Mouse (Mus musculus): Measurements from ENCODE around the gene Adgrf5. TPM values are rescaled to one million over a fixed set of nuclear protein-coding genes. Genes with fewer than 3 reads are reported as not detected.

Adgrf5 gene
- polyA plus RNA-seq, 1 experiment from 2014 or later: 18.8 TPM

GRCm38 (mm10) chr17:43374020-43374419 lies 13.8 kb downstream of the Adgrf5 start:
- Histone ChIP-seq H3K9me3 (ENCODE audit: low read depth, low read length) (no peaks in the 10 kb centered on the region), H3K9ac (no peak overlapping the region), H3K4me3 (ENCODE audit: low read depth, low read length) (no peak overlapping the region), H3K4me2 (0 out of 2 replicates have a peak overlapping the region, but pooled peaks have one; percentile 5), H3K27me3 (ENCODE audit: insufficient read depth, low read length) (no peaks in the 10 kb centered on the region), H3K36me3 (ENCODE audit: insufficient read depth) (no peaks in the 10 kb centered on the region), H3K4me1 (ENCODE audit: insufficient read depth) (peaks cover 20% of the 10 kb centered on the region; the same call in 1 of the 2 replicates), H3K27ac (ENCODE audit: low read depth) (peak overlapping the region; percentile 59; the same call in 1 of the 2 replicates)
- ATAC-seq (ENCODE audit: insufficient read depth) (peak; percentile 47; the same call in 1 of the 2 replicates), DNase-seq (peak; percentile 47)
- 13% methylated on average over 4 of the region's 4 CpGs for WGBS
- TF ChIP-seq CTCF (IDR thresholded peaks at IDR 0.05; ENCODE audit: low read depth): no peak

- peak overlapping the region; percentile 70; the same call in 1 of the 2 replicates for H3K27ac ChIP-seq (ENCODE audit: low read depth)
- DNase-seq (no peak), ATAC-seq (ENCODE audit: insufficient read depth) (no peak)
Observed at GRCm38 (mm10) chr17:43376527-43376926, 16.3 kb downstream of the Adgrf5 start.

GRCm38 (mm10) chr17:43378703-43379102 lies 18.5 kb downstream of the Adgrf5 start:
- Histone ChIP-seq H3K9me3 (ENCODE audit: low read depth, low read length) (no peaks in the 10 kb centered on the region), H3K4me2 (no peak overlapping the region), H3K9ac (no peak overlapping the region), H3K36me3 (ENCODE audit: insufficient read depth) (no peaks in the 10 kb centered on the region), H3K27me3 (ENCODE audit: insufficient read depth, low read length) (no peaks in the 10 kb centered on the region), H3K27ac (ENCODE audit: low read depth) (no peak overlapping the region), H3K4me1 (ENCODE audit: insufficient read depth) (peaks cover 20% of the 10 kb centered on the region; the same call in 1 of the 2 replicates), H3K4me3 (ENCODE audit: low read depth, low read length) (no peak overlapping the region)
- DNase-seq (no peak), ATAC-seq (ENCODE audit: insufficient read depth) (no peak)
- TF ChIP-seq CTCF (IDR thresholded peaks at IDR 0.05; ENCODE audit: low read depth): no peak
- 68% methylated on average over 5 of the region's 5 CpGs for WGBS

More at GRCm38 (mm10) chr17:43376527-43376926, 16.3 kb downstream of the Adgrf5 start:
- Histone ChIP-seq H3K27me3 (ENCODE audit: insufficient read depth, low read length) (no peaks in the 10 kb centered on the region), H3K4me3 (ENCODE audit: low read depth, low read length) (no peak overlapping the region), H3K9ac (no peak overlapping the region), H3K9me3 (ENCODE audit: low read depth, low read length) (no peaks in the 10 kb centered on the region), H3K4me1 (ENCODE audit: insufficient read depth) (peaks cover 20% of the 10 kb centered on the region; the same call in 1 of the 2 replicates), H3K4me2 (0 out of 2 replicates have a peak overlapping the region, but pooled peaks have one; percentile 10), H3K36me3 (ENCODE audit: insufficient read depth) (no peaks in the 10 kb centered on the region)
- 38% methylated on average over 5 of the region's 5 CpGs for WGBS
- no peak for TF ChIP-seq CTCF (IDR thresholded peaks at IDR 0.05; ENCODE audit: low read depth)

- no peak overlapping the region for H3K4me3 ChIP-seq (ENCODE audit: low read depth, low read length)
- H3K4me2 ChIP-seq: no peak overlapping the region
- H3K27ac ChIP-seq (ENCODE audit: low read depth): no peak overlapping the region
- H3K9me3 ChIP-seq (ENCODE audit: low read depth, low read length): no peaks in the 10 kb centered on the region
- H3K36me3 ChIP-seq (ENCODE audit: insufficient read depth): no peaks in the 10 kb centered on the region
- H3K4me1 ChIP-seq (ENCODE audit: insufficient read depth): no peaks in the 10 kb centered on the region
- no peaks in the 10 kb centered on the region for H3K27me3 ChIP-seq (ENCODE audit: insufficient read depth, low read length)
- DNase-seq: no peak
- H3K9ac ChIP-seq: no peak overlapping the region
- no peak for ATAC-seq (ENCODE audit: insufficient read depth)
- TF ChIP-seq CTCF (IDR thresholded peaks at IDR 0.05; ENCODE audit: low read depth): no peak
- WGBS: 84% methylated on average over 5 of the region's 5 CpGs
Observed at GRCm38 (mm10) chr17:43386331-43386730, 26.1 kb downstream of the Adgrf5 start.

GRCm38 (mm10) chr17:43387171-43387570 lies 26.9 kb downstream of the Adgrf5 start:
- Histone ChIP-seq H3K27me3 (ENCODE audit: insufficient read depth, low read length) (no peaks in the 10 kb centered on the region), H3K36me3 (ENCODE audit: insufficient read depth) (no peaks in the 10 kb centered on the region), H3K27ac (ENCODE audit: low read depth) (no peak overlapping the region), H3K4me1 (ENCODE audit: insufficient read depth) (no peaks in the 10 kb centered on the region), H3K4me3 (ENCODE audit: low read depth, low read length) (no peak overlapping the region), H3K9me3 (ENCODE audit: low read depth, low read length) (no peaks in the 10 kb centered on the region), H3K4me2 (no peak overlapping the region), H3K9ac (no peak overlapping the region)
- WGBS: 27% methylated on average over 3 of the region's 3 CpGs
- DNase-seq (no peak), ATAC-seq (ENCODE audit: insufficient read depth) (no peak)
- no peak for TF ChIP-seq CTCF (IDR thresholded peaks at IDR 0.05; ENCODE audit: low read depth)

GRCm38 (mm10) chr17:43389256-43389655 lies 29.0 kb downstream of the Adgrf5 start:
- no peaks in the 10 kb centered on the region for H3K4me1 ChIP-seq (ENCODE audit: insufficient read depth)
- WGBS: 66% methylated on average over 11 of the region's 11 CpGs
- no peaks in the 10 kb centered on the region for H3K9me3 ChIP-seq (ENCODE audit: low read depth, low read length)
- H3K4me3 ChIP-seq (ENCODE audit: low read depth, low read length): no peak overlapping the region
- ATAC-seq (ENCODE audit: insufficient read depth): no peak
- H3K36me3 ChIP-seq (ENCODE audit: insufficient read depth): no peaks in the 10 kb centered on the region
- H3K27me3 ChIP-seq (ENCODE audit: insufficient read depth, low read length): no peaks in the 10 kb centered on the region
- no peak for TF ChIP-seq CTCF (IDR thresholded peaks at IDR 0.05; ENCODE audit: low read depth)
- H3K4me2 ChIP-seq: peak overlapping the region; percentile 32
- DNase-seq: no peak
- H3K27ac ChIP-seq (ENCODE audit: low read depth): no peak overlapping the region
- no peak overlapping the region for H3K9ac ChIP-seq

- Histone ChIP-seq H3K27me3 (ENCODE audit: insufficient read depth, low read length) (no peaks in the 10 kb centered on the region), H3K4me2 (no peak overlapping the region), H3K27ac (ENCODE audit: low read depth) (no peak overlapping the region), H3K4me1 (ENCODE audit: insufficient read depth) (no peaks in the 10 kb centered on the region), H3K9me3 (ENCODE audit: low read depth, low read length) (no peaks in the 10 kb centered on the region), H3K36me3 (ENCODE audit: insufficient read depth) (no peaks in the 10 kb centered on the region), H3K9ac (no peak overlapping the region), H3K4me3 (ENCODE audit: low read depth, low read length) (no peak overlapping the region)
- TF ChIP-seq CTCF (IDR thresholded peaks at IDR 0.05; ENCODE audit: low read depth): no peak
- peak; percentile 52 for DNase-seq
- 52% methylated on average over 9 of the region's 9 CpGs for WGBS
- no peak for ATAC-seq (ENCODE audit: insufficient read depth)
Observed at GRCm38 (mm10) chr17:43392191-43392590, 31.9 kb downstream of the Adgrf5 start.

Data from lung, embryonic 14.5 days (tissue).